Mouse (Mus musculus) liver, adult 2 months (tissue): ENCODE data around the gene BC048562.

Experiments
- CTCF ChIP-seq: fragments of 200-500 bp; IDR thresholded peaks from 2 replicates; pipeline ENCODE4 v1.5.1; 2011; ENCODE audit warnings: low read depth, low read length, control low read depth
- POLR2A ChIP-seq: fragments of 200-500 bp; IDR thresholded peaks from 2 replicates; pipeline ENCODE4 v1.6.1; 2011; ENCODE audit warnings: low read length, control low read depth; ENCODE audit not compliant: insufficient read depth; ENCODE audit errors: extremely low read depth

GRCm38 (mm10) chr9:108493246-108493645 lies 57.0 kb downstream of the BC048562 start:
- no peak for TF ChIP-seq CTCF
- TF ChIP-seq POLR2A: no peak
